Mouse (Mus musculus) stomach, embryonic 16.5 days (tissue): ENCODE data around the gene Scml4. TPM values are rescaled to one million over a fixed set of nuclear protein-coding genes. Genes with fewer than 3 reads are reported as not detected.

Experiments used
- ATAC-seq: fragments of 200-750 bp; cut with Nextera tagmentation; 2 replicates; pipeline ENCODE4 v1.8.0; 2017; ENCODE audit warnings: moderate number of reproducible peaks, moderate TSS enrichment; ENCODE audit not compliant: insufficient read depth, low FRiP score
- H3K27ac ChIP-seq: fragments of 300-500 bp; sonication (generic); 2 replicates; pipeline ENCODE4 v1.5.1; 2014; ENCODE audit warnings: low read length
- H3K27me3 ChIP-seq: fragments of 300-500 bp; sonication (generic); 2 replicates; pipeline ENCODE4 v1.6.1; 2014; ENCODE audit warnings: low read length, control low read depth, mixed read lengths; ENCODE audit not compliant: control insufficient read depth, insufficient read depth
- H3K36me3 ChIP-seq: fragments of 300-500 bp; sonication (generic); 2 replicates; pipeline ENCODE4 v1.6.1; 2014; ENCODE audit warnings: low read length; ENCODE audit not compliant: control insufficient read depth, insufficient read depth
- H3K4me1 ChIP-seq: fragments of 300-500 bp; sonication (generic); 2 replicates; pipeline ENCODE4 v1.6.1; 2014; ENCODE audit warnings: low read length, control low read depth, mixed read lengths; ENCODE audit not compliant: control insufficient read depth, insufficient read depth
- H3K4me2 ChIP-seq: fragments of 300-500 bp; sonication (generic); 2 replicates; pipeline ENCODE4 v1.6.1; 2014; ENCODE audit warnings: low read depth, low read length, mixed read lengths
- H3K4me3 ChIP-seq: fragments of 300-500 bp; sonication (generic); replicated peaks from 2 replicates; pipeline ENCODE4 v1.5.1; 2014; ENCODE audit warnings: mild to moderate bottlenecking, low read length
- H3K9ac ChIP-seq: fragments of 300-500 bp; sonication (generic); 2 replicates; pipeline ENCODE4 v1.6.1; 2014; ENCODE audit warnings: low read length
- H3K9me3 ChIP-seq: fragments of 300-500 bp; sonication (generic); replicated peaks from 2 replicates; pipeline ENCODE4 v1.6.1; 2016; ENCODE audit warnings: low read length, control low read depth; ENCODE audit not compliant: control insufficient read depth
- WGBS: fragments of 180-500 bp; shearing (Covaris S2); extraction: QIAGEN DNeasy Blood & Tissue Kit; methylation state at CpG from one replicate; pipeline ENCODE4 v1.1.7; 2014; 5-methylcytosine and 5-hydroxymethylcytosine counted together
- polyA plus RNA-seq: library from polyadenylated mRNA; unstranded; fragments of >200 nt; fragmentation: Nextera tagmentation; extraction: Ambion mirVana; gene quantifications from 2 replicates; pipeline ENCODE4 v1.2.1, GENCODE M21; 2015

Gene Scml4
- polyA plus RNA-seq, 1 experiment from 2014 or later, result 12.2 TPM

DNA sequence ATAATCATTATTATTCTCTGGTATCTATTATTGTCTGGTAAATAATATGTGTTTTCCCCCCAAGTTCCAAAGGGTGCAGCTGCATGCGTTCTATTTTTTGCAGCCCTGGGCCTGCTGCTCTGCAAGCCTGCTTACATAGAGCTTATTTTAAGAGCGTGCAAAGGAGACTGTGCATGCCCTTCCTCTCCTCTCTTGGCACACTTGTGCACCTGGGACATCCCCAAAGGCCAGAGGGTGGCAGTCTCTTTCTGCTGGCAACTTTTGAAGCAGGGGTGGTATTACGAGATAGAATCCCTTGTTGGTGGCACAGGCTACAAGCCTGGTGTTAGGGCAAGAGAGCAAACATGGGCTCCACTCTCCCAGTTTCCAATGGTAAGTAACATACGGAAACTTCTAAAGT is 146.4 kb downstream of the Scml4 start:
- Histone ChIP-seq H3K9me3 (no peaks in the 10 kb centered on the region), H3K27ac (no peak overlapping the region), H3K27me3 (no peaks in the 10 kb centered on the region), H3K9ac (no peak overlapping the region), H3K4me2 (no peak overlapping the region), H3K4me1 (peaks cover 15% of the 10 kb centered on the region; the same call in 1 of the 2 replicates), H3K36me3 (no peaks in the 10 kb centered on the region), H3K4me3 (no peak overlapping the region)
- ATAC-seq, result no peak
- WGBS, result 82% methylated on average over 4 of the region's 4 CpGs

GRCm38 (mm10) chr10:43008116-43008515 is 147.9 kb downstream of the Scml4 start:
- Histone ChIP-seq H3K27me3 (no peaks in the 10 kb centered on the region), H3K4me1 (peaks cover under 1% of the 10 kb centered on the region; the same call in 1 of the 2 replicates), H3K36me3 (no peaks in the 10 kb centered on the region), H3K4me2 (no peak overlapping the region), H3K9me3 (no peaks in the 10 kb centered on the region), H3K4me3 (no peak overlapping the region), H3K9ac (no peak overlapping the region), H3K27ac (no peak overlapping the region)
- WGBS, result 70% methylated on average over 11 of the region's 11 CpGs
- no peak for ATAC-seq

Other genes starting within 250 kb of the Scml4 start
- gene Sec63, start 98.9 kb upstream of the Scml4 start, polyA plus RNA-seq, result 22.4 and 25.7 TPM in 2 replicates